Mouse (Mus musculus) left cerebral cortex, postnatal 4 days (tissue): Measurements from ENCODE around the gene Selenos. TPM values are rescaled to one million over a fixed set of nuclear protein-coding genes. Genes with fewer than 3 reads are reported as not detected.

Experiments
- DNase-seq: peaks from one replicate; pipeline ENCODE4 v3.0.0-alpha.2; 2022
- intact Hi-C: fragments of 180-260 bp; cut with DNase I; formaldehyde crosslinking; loops from one replicate; pipeline ENCODE4 v1.15.1; 2025
- total RNA-seq, 2 experiments: library from RNA; stranded (reverse); gene quantifications; 2 replicates each; pipeline ENCODE4 v1.2.3; 2021

Gene Selenos
- total RNA-seq, 2 experiments from 2014 or later: 41.2 to 41.9 TPM

- no peak for DNase-seq
- intact Hi-C loops: no loop called here
These were observed 36.4 kb downstream of the Selenos start for GRCm38 (mm10) chr7:66115821-66116343.

DNA sequence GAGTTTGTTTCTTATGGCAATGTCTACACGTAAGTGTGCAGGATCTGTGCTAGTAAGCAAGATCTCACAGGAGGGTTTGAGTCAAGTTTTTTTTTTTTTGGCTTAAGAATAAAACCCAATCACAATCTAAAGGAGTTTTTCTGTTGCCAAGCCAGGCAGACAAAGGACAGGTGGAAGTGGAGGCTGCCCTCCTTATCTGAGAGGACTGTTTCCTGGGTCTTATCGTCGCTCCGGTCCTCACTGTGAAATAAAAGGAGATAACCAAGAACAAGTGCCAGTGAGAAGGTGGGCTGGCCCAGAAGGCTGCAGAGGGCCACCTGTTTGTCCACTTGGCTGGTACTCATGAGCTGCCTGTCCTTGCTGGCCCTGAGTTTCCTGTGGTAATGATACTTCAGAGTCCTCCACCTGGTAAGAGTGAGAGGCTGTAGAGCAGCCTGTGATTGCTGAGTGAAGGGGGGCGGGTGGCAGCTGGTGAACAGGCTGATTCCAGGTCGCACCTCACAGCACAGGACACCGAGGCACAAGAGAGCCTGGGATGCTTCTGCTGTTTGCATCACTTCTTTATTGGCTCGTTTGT is 37.5 kb downstream of the Selenos start:
- no peak for DNase-seq
- intact Hi-C loops: no loop called here

- intact Hi-C loops: no loop called here
- DNase-seq: no peak
These were observed 38.6 kb downstream of the Selenos start for GRCm38 (mm10) chr7:66118046-66118445.

GRCm38 (mm10) chr7:66118796-66119195 is 39.3 kb downstream of the Selenos start:
- intact Hi-C loops: no loop called here
- no peak for DNase-seq

- intact Hi-C loops: no loop called here
- peak; percentile 23 for DNase-seq
These were observed 40.7 kb downstream of the Selenos start for GRCm38 (mm10) chr7:66120139-66120538.

- intact Hi-C loops: no loop called here
- no peak for DNase-seq
These were observed 41.4 kb downstream of the Selenos start for GRCm38 (mm10) chr7:66120702-66121396.

DNA sequence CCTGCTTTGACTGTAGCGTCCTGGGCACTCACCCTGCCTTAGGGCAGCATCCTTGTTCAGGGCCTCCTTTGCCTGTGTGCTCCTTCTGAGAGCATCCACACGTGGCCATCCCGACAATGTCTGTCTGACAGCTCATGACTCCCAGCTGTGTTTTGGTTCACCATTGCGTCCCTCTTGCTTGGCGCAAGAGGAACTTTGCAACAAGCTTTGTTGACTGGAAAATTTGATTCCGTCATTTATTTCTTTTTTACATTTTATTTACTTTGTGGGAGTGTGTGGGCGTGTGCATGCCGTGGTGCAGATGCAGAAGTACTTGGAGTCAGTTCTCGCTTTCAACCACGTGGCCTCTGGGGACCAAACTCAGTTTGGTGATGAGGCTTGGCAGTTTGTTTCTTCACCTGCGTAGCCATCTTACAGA is 45.1 kb downstream of the Selenos start:
- DNase-seq: no peak
- intact Hi-C loops: no loop called here

- DNase-seq: no peak
- intact Hi-C loops: no loop called here
These were observed 45.9 kb downstream of the Selenos start for GRCm38 (mm10) chr7:66125368-66125767.

- DNase-seq: no peak
- intact Hi-C loops: no loop called here
These were observed 48.6 kb downstream of the Selenos start for GRCm38 (mm10) chr7:66127951-66128645.

DNA sequence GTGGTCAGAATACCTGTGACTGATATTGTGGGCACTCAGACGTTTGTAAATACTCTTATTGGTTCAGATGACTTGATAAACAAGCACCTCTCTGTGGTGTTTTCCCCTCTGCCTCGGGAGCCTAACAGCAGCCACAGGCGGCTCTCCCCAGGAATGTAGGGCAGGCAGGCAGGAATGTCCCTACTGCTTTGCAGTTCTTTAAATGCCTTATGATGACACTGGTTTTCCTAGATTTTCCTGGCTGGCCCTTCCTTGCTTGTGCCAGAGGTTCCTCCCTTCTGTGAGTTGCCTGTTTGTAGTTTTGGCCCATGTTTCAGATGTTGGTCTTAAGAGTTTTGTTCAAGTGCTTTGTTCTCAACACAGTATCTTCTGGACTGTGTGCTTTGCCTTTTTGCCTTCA is 49.4 kb downstream of the Selenos start:
- intact Hi-C loops: no loop called here
- no peak for DNase-seq

DNA sequence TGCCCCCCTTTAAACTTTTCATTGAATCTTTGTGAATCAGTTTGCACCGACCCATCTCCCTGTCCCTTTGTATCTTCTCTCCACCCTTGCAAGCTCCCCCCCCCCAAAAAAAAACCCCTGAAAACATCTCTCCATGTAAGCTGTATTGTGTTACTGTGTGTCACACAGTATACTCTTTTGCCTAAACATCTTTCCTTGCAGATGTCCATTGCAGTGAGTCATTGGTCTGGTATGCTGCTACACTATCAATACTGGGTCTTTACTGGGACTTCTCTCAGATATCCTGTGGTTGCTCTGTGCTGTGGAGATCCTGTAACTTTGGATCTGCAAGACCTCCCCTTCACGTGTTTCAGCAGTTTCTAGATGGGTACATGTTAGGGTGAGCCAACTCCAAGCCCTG is 50.8 kb downstream of the Selenos start:
- DNase-seq: no peak
- intact Hi-C loops: no loop called here

- DNase-seq: no peak
- intact Hi-C loops: no loop called here
These were observed 52.5 kb downstream of the Selenos start for GRCm38 (mm10) chr7:66131776-66132421.

- intact Hi-C loops: no loop called here
- DNase-seq: no peak
These were observed 54.7 kb downstream of the Selenos start for GRCm38 (mm10) chr7:66134154-66134553.

DNA sequence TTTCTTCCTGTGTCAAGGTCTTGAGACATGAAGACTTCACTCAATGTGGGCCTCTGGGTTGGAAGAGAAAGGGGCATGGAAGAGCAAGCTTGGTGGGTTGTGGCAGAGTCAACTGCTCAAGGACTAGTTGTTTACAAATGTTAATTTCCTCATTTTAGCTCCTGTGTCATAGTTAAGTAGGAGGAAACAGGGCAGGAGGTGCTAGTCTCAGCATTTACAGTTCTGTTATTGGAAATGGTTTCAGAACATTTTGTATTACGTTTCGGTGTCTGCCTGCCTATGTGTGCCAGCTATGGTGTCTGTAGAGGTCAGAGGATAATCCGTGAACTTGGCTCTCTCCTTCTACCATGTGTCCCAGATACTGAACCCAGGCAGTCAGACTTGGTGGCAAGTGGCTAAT is 56.2 kb downstream of the Selenos start:
- DNase-seq: no peak
- intact Hi-C loops: no loop called here

DNA sequence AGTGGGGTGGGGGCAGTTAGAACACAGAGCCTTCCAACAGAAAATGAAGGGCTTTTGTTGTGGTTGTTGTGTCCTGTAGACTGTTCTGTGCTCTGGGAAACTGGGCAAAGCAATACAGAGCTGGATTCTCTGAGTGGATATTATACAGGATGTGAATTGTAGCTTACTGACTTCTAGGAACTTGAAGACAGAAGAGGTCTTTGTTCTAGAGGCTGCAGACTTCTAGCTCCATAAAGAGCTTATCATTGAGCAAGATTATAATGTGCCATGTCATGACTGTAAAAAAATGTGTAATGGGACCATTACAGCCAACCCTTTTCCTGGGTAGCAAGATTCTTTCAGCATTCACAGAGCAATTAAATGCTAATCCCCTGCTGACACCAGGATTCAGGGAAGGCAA is 56.7 kb downstream of the Selenos start:
- intact Hi-C loops: no loop called here
- no peak for DNase-seq

DNA sequence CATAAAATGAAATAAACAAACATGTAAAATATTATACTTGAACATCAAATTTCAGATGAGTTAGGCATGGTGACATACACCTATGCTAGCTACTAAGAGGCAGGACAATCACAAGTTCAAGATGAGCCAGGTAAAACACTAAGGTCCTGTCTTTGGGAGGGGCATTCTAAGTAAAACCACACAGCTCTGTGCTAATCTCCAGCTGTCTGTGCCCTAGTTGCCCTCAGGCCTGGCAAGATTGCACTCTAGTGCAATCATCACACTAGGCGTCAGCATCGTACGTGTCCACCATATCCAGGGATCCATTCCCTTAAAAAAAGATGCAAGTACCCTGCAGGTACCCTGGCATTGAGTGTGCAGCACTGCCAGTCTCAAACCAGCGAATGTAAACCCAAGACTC is 57.9 kb downstream of the Selenos start:
- no peak for DNase-seq
- intact Hi-C loops: no loop called here

DNA sequence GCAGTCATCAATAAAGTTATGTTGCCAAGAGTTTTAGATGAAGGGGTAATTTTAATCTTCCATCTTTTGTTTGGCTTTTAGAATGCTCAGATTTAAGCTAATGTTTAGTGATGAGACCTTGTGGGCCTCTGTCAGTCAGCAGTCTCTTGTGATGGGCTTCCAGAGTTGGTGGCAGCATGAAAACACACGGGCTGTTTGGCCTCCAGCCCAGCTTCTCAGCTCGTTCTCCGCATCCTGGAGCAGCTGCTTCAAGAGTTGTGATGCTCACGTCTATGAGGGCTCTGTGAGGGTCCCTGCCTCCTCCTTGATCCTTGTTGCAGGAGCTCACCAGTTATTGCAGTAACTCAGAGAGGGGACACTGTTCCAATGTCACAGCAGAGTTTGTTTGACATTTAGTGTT is 58.9 kb downstream of the Selenos start:
- intact Hi-C loops: no loop called here
- peak; percentile 41 for DNase-seq

DNA sequence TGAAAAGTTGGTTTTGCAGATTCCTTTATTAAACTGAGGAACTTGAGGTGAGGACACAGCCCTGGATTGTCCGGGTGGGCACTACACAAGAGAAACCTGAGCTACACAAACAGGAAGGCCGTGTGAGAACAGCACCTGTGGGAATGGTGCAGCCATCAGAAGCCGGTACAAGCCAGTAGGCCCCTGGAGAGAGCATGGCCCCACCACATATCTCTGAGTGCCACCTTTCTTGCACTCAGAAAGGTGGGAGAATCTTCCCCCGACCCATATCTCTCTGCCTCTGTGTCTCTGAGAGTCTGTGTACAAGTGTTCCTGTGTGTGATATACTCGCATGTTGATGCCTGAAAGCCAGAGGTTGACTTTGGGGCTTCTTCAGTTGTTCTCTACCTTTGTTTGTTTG is 59.4 kb downstream of the Selenos start:
- DNase-seq: no peak
- intact Hi-C loops: no loop called here
